Mouse (Mus musculus): ENCODE measurements around the gene Glod4.

DNA sequence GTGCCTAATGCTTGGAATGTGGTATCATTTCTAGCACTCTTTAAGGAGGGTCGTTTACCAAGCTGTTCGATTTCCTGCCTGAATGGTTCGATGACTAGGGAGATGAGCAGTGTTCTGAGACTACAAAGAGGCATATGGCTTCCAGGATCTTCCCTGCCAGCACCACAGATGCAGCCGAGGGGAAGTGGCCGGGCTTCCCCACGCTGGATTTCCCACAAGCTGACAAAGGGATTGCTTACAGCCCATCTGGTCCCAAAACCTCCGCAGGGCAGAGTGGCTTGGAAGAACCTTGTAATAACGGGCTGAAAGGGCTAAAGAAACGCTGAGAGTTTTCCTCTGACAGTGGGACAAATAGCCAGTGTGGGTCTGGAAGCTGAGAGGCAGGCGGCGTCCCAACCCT is 46.8 kb upstream of the Glod4 start:
- TF ChIP-seq MYOD1 (IDR thresholded peaks at IDR 0.05; ENCODE audit: control insufficient read depth in 1 of 3, insufficient read length in 2 of 3, low read depth in 2 of 3), result no peak
- no peak for TF ChIP-seq POLR2A (IDR thresholded peaks at IDR 0.05; ENCODE audit: insufficient read length, low read depth)
- TF ChIP-seq MAX (IDR thresholded peaks at IDR 0.05; ENCODE audit: low read depth), result no peak
- no peak for TF ChIP-seq MYOG (IDR thresholded peaks at IDR 0.05; ENCODE audit: control insufficient read depth in 1 of 3, insufficient read depth in 1 of 3, insufficient read length in 2 of 3, low read depth in 2 of 3)
- no peak for TF ChIP-seq USF1 (IDR thresholded peaks at IDR 0.05; ENCODE audit: low read depth)
- TF ChIP-seq POLR2AphosphoS2 (IDR thresholded peaks at IDR 0.05; ENCODE audit: insufficient read length, low read depth), result no peak
- TF ChIP-seq CEBPB (IDR thresholded peaks at IDR 0.05; ENCODE audit: insufficient read depth, poor library complexity, severe bottlenecking), result no peak
- TF ChIP-seq SRF (IDR thresholded peaks at IDR 0.05; ENCODE audit: control insufficient read depth, insufficient read length, low read depth), result no peak
- TF ChIP-seq TCF3 (IDR thresholded peaks at IDR 0.05; ENCODE audit: insufficient read length, low read depth), result no peak

Data from myocyte (in vitro differentiated cells).